Mouse (Mus musculus) layer of hippocampus, adult 6 months (tissue): ENCODE measurements around the gene Oxsr1. TPM values are rescaled to one million over a fixed set of nuclear protein-coding genes. Genes with fewer than 3 reads are reported as not detected.

ENCODE experiments used
- long read RNA-seq, 2 experiments: library from polyadenylated mRNA; unstranded; transcript quantifications; one replicate each; pipeline ENCODE4 v2.0.0; 2019 to 2020
- polyA plus RNA-seq: library from polyadenylated mRNA; unstranded; fragments of <200 nt; fragmentation: Nextera tagmentation; gene quantifications from 2 replicates; pipeline ENCODE4 v1.2.3, GENCODE M21; 2021

The Oxsr1 gene
- polyA plus RNA-seq: 1.9 and 3.2 TPM in 2 replicates
- long read RNA-seq, experiment 1, partial matches to known transcripts: 4 of 10 reads
- long read RNA-seq, experiment 1, other reads (novel, unspliced or antisense): 6 of 10 reads
- long read RNA-seq, experiment 2, full-length matches to known transcripts: 8 of 26 reads
- long read RNA-seq, experiment 2, partial matches to known transcripts: 10 of 26 reads
- long read RNA-seq, experiment 2, other reads (novel, unspliced or antisense): 8 of 26 reads

GRCm38 (mm10) chr9:119322289-119323259 is at the start of gene Oxsr1:
Gene Oxsr1, minus strand, starts transcription at chr9:119322427.

GRCm38 (mm10) chr9:119365284-119365683 is 43.1 kb upstream of the Oxsr1 start, which contains the start of gene Slc22a14:
Gene Slc22a14, minus strand, starts transcription at chr9:119365553.

GRCm38 (mm10) chr9:119357331-119358057 is 35.3 kb upstream of the Oxsr1 start, which contains the start of gene Xylb:
Gene Xylb, plus strand, starts transcription at chr9:119357381.

GRCm38 (mm10) chr9:119340909-119341816 is 18.9 kb upstream of the Oxsr1 start, which contains the start of gene Myd88:
Gene Myd88, minus strand, starts transcription at chr9:119341411.

GRCm38 (mm10) chr9:119339558-119340211 is 17.5 kb upstream of the Oxsr1 start, which contains the start of gene Acaa1a:
Gene Acaa1a, plus strand, starts transcription at chr9:119339676.

GRCm38 (mm10) chr9:119208998-119209397 is 113.2 kb downstream of the Oxsr1 start, which contains the start of gene Slc22a13:
Gene Slc22a13, minus strand, starts transcription at chr9:119209098.

Other genes with a start within 250 kb of the Oxsr1 start
- 9.9 and 10.2 TPM in 2 replicates for gene Plcd1, start 228.9 kb downstream of the Oxsr1 start, polyA plus RNA-seq
- 1.3 and 1.7 TPM in 2 replicates for gene Dlec1, start 219.9 kb downstream of the Oxsr1 start, polyA plus RNA-seq
- 0.83 and 1.2 TPM in 2 replicates for gene Acaa1b, start 165.3 kb downstream of the Oxsr1 start, polyA plus RNA-seq
- gene Gm47289, start 163.3 kb downstream of the Oxsr1 start, polyA plus RNA-seq: not detected in 2 replicates
- not detected in 2 replicates for gene Slc22a13, start 113.3 kb downstream of the Oxsr1 start, polyA plus RNA-seq
- 121 and 122 TPM in 2 replicates for gene Acaa1a, start 17.2 kb upstream of the Oxsr1 start, polyA plus RNA-seq
- gene Myd88, start 19.0 kb upstream of the Oxsr1 start, polyA plus RNA-seq: 5.0 and 5.9 TPM in 2 replicates
- 2.2 and 3.4 TPM in 2 replicates for gene Xylb, start 35.0 kb upstream of the Oxsr1 start, polyA plus RNA-seq
- not detected in 2 replicates for gene Slc22a14, start 43.1 kb upstream of the Oxsr1 start, polyA plus RNA-seq
- gene Acvr2b, start 79.7 kb upstream of the Oxsr1 start, polyA plus RNA-seq: 3.0 and 4.4 TPM in 2 replicates
- 19.3 and 20.5 TPM in 2 replicates for gene Exog, start 122.5 kb upstream of the Oxsr1 start, polyA plus RNA-seq